Mouse (Mus musculus) ES-E14 (cell line): Measurements from ENCODE around the gene Frmd5. TPM values are rescaled to one million over a fixed set of nuclear protein-coding genes. Genes with fewer than 3 reads are reported as not detected.

Experiments
- DNase-seq: peaks from one replicate; pipeline ENCODE4 v3.0.0-alpha.2; 2013; ENCODE audit warnings: low read depth, low spot score
- H3K27ac ChIP-seq: 2 replicates; pipeline ENCODE4 v1.5.1; 2012; ENCODE audit warnings: low read depth, mild to moderate bottlenecking, low read length, moderate library complexity, mixed read lengths; ENCODE audit not compliant: poor library complexity, insufficient read depth, severe bottlenecking
- H3K36me3 ChIP-seq: 2 replicates; pipeline ENCODE4 v1.6.1; 2012; ENCODE audit warnings: mild to moderate bottlenecking, low read length, moderate library complexity, mixed read lengths; ENCODE audit not compliant: control insufficient read depth, poor library complexity, insufficient read depth, severe bottlenecking
- H3K4me1 ChIP-seq, 2 experiments: fragments of 150-350 bp in 1 of 2; sonication (generic) in 1 of 2; 2 replicates each; pipeline ENCODE4 v1.6.1; 2012; ENCODE audit warnings: low read length in 2 of 2, mild to moderate bottlenecking in 1 of 2, mixed read lengths in 1 of 2; ENCODE audit not compliant: control insufficient read depth in 2 of 2, insufficient read depth in 2 of 2, poor library complexity in 1 of 2
- H3K4me3 ChIP-seq, 2 experiments: fragments of 150-350 bp in 1 of 2; sonication (generic) in 1 of 2; 2 replicates each; pipeline ENCODE4 v1.5.1; 2012; ENCODE audit warnings: low read length in 2 of 2, low read depth in 1 of 2, mild to moderate bottlenecking in 1 of 2, mixed read lengths in 1 of 2; ENCODE audit not compliant: insufficient read depth in 1 of 2, poor library complexity in 1 of 2, severe bottlenecking in 1 of 2
- H3K9ac ChIP-seq: 2 replicates; pipeline ENCODE4 v1.6.1; 2012; ENCODE audit warnings: low read depth, mild to moderate bottlenecking, low read length, mixed read lengths; ENCODE audit not compliant: poor library complexity, insufficient read depth, severe bottlenecking
- H3K9me3 ChIP-seq: fragments of 150-350 bp; sonication (generic); 2 replicates; pipeline ENCODE4 v1.6.1; 2012; ENCODE audit warnings: low read depth, mild to moderate bottlenecking, low read length; ENCODE audit not compliant: control insufficient read depth, insufficient read depth
- CHD2 ChIP-seq: IDR thresholded peaks from 2 replicates; pipeline ENCODE4 v1.6.1; 2014; ENCODE audit warnings: mild to moderate bottlenecking, low read depth, low read length, inconsistent platforms
- HCFC1 ChIP-seq: IDR thresholded peaks from 2 replicates; pipeline ENCODE4 v1.6.1; 2012; ENCODE audit warnings: low read length, inconsistent platforms, borderline replicate concordance; ENCODE audit not compliant: insufficient read depth
- MAFK ChIP-seq: IDR thresholded peaks from 2 replicates; pipeline ENCODE4 v1.6.1; 2014; ENCODE audit warnings: mild to moderate bottlenecking, low read depth, low read length, inconsistent platforms; ENCODE audit not compliant: insufficient read depth
- ZC3H11A ChIP-seq: IDR thresholded peaks from 2 replicates; pipeline ENCODE4 v1.6.1; 2012; ENCODE audit warnings: low read depth, mild to moderate bottlenecking, inconsistent platforms, low read length, borderline replicate concordance
- ZNF384 ChIP-seq: IDR thresholded peaks from 2 replicates; pipeline ENCODE4 v1.6.1; 2012; ENCODE audit warnings: low read depth, low read length, inconsistent platforms
- in situ Hi-C, 2 experiments: fragments of 600-800 bp; cut with MboI; formaldehyde crosslinking; loops; one replicate each; pipeline ENCODE4 v1.15.1; 2025; ENCODE audit warnings: low sequenced_read_pairs in 2 of 2, inconsistent platforms in 1 of 2; ENCODE audit not compliant: unreplicated experiment in 2 of 2
- total RNA-seq: library from RNA; depleted of rRNA; stranded (reverse); fragments of 300-350 nt; gene quantifications from 2 replicates; pipeline ENCODE4 v1.2.3, GENCODE M21; 2012

The Frmd5 gene
- total RNA-seq, 1 experiment = 4.8 TPM

GRCm38 (mm10) chr2:121682361-121682760, 124.5 kb downstream of the Frmd5 start:
- TF ChIP-seq MAFK (no peak), HCFC1 (no peak), ZNF384 (no peak), ZC3H11A (no peak), CHD2 (no peak)

GRCm38 (mm10) chr2:121679711-121680110, 127.2 kb downstream of the Frmd5 start:
- Histone ChIP-seq H3K4me3 (no peak overlapping the region), H3K4me1 (no peaks in the 10 kb centered on the region; a peak in 1 of 4 replicates), H3K9ac (no peak overlapping the region), H3K9me3 (no peaks in the 10 kb centered on the region), H3K36me3 (no peaks in the 10 kb centered on the region), H3K27ac (no peak overlapping the region)
- in situ Hi-C loops = no loop called here
- peak; percentile 15 for DNase-seq
- TF ChIP-seq ZNF384 (no peak), CHD2 (no peak), ZC3H11A (no peak), HCFC1 (no peak), MAFK (no peak)

More at GRCm38 (mm10) chr2:121682361-121682760, 124.5 kb downstream of the Frmd5 start:
- Histone ChIP-seq H3K36me3 (no peaks in the 10 kb centered on the region), H3K9ac (no peak overlapping the region), H3K9me3 (no peaks in the 10 kb centered on the region), H3K4me1 (no peaks in the 10 kb centered on the region; a peak in 1 of 4 replicates), H3K27ac (no peak overlapping the region), H3K4me3 (no peak overlapping the region)
- DNase-seq = no peak
- in situ Hi-C loops = no loop called here

GRCm38 (mm10) chr2:121677649-121677986, 129.3 kb downstream of the Frmd5 start:
- no peaks in the 10 kb centered on the region for H3K9me3 ChIP-seq
- DNase-seq = no peak
- TF ChIP-seq ZNF384 (no peak), CHD2 (no peak), MAFK (no peak), ZC3H11A (no peak), HCFC1 (no peak)
- no peak overlapping the region for H3K4me3 ChIP-seq
- in situ Hi-C loops = no loop called here
- H3K9ac ChIP-seq = no peak overlapping the region
- H3K4me1 ChIP-seq = no peaks in the 10 kb centered on the region
- no peak overlapping the region for H3K27ac ChIP-seq
- H3K36me3 ChIP-seq = no peaks in the 10 kb centered on the region

GRCm38 (mm10) chr2:121676951-121677648, 129.8 kb downstream of the Frmd5 start:
- no peak overlapping the region for H3K9ac ChIP-seq
- in situ Hi-C loops = no loop called here
- no peaks in the 10 kb centered on the region for H3K4me1 ChIP-seq
- no peaks in the 10 kb centered on the region for H3K36me3 ChIP-seq
- no peak overlapping the region for H3K27ac ChIP-seq
- TF ChIP-seq HCFC1 (no peak), CHD2 (no peak), ZNF384 (no peak), MAFK (no peak), ZC3H11A (no peak)
- no peak for DNase-seq
- H3K4me3 ChIP-seq = no peak overlapping the region
- no peaks in the 10 kb centered on the region for H3K9me3 ChIP-seq

GRCm38 (mm10) chr2:121675895-121676294, 131.0 kb downstream of the Frmd5 start:
- TF ChIP-seq ZC3H11A = no peak
- TF ChIP-seq MAFK = no peak
- TF ChIP-seq ZNF384 = no peak
- no peak for TF ChIP-seq HCFC1
- DNase-seq = no peak
- no peaks in the 10 kb centered on the region for H3K36me3 ChIP-seq
- in situ Hi-C loops = no loop called here
- no peak overlapping the region for H3K27ac ChIP-seq
- no peak overlapping the region for H3K9ac ChIP-seq
- H3K9me3 ChIP-seq = no peaks in the 10 kb centered on the region
- H3K4me1 ChIP-seq = no peaks in the 10 kb centered on the region
- no peak overlapping the region for H3K4me3 ChIP-seq
